In the genomic region with DNA sequence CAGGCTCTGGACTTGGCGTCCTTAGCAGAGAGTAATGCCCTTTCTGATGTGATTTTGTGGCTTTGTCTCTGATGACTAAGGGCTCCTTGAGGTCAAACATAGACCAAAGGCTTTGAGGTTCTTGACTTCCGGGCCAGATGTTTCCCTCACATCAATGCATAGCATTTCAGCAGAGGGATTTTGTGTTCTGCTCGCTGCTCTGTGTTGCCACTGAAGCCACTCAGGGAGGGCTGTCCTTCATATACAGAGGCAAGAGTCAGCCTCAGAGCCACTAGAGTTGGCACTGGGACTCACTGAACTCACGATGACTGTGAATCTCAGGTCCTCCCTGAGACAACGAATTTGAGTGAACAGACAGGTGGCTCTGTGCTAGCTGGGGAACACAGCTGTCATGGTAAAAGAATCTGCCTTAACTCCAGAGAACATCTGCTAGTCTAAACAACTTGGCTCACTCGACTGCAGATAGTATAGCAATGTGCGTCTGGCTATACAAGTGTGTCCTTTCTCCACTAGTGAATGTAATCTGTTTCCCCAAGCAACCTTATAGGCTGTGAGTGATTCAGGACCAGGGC, we compare ENCODE assay signal across 27 mouse cellular contexts.
"Had no signal": no experiment of that assay in that cellular context is flagged by ENCODE, and none has a peak within 500 bp of the region (broad histone marks: within the 10 kb centered on the region; RNA-seq: fewer than 3 reads in every experiment).

No protein-coding gene starts in this region.

- H3K9me3 ChIP-seq: heart, embryonic 13.5 days; heart, embryonic 15.5 days; hindbrain, embryonic 10.5 days; hindbrain, embryonic 12.5 days; hindbrain, embryonic 15.5 days; kidney, embryonic 15.5 days; limb, embryonic 13.5 days; liver, embryonic 13.5 days had no signal

- H3K9ac ChIP-seq: heart, embryonic 13.5 days; heart, embryonic 15.5 days; hindbrain, embryonic 12.5 days; hindbrain, embryonic 15.5 days; kidney, embryonic 15.5 days; limb, embryonic 13.5 days; liver, embryonic 13.5 days had no signal

- H3K4me1 ChIP-seq: heart, embryonic 13.5 days; heart, embryonic 15.5 days; kidney, embryonic 15.5 days; limb, embryonic 13.5 days; liver, embryonic 13.5 days had no signal

- H3K36me3 ChIP-seq: heart, embryonic 13.5 days; heart, embryonic 15.5 days; hindbrain, embryonic 10.5 days; hindbrain, embryonic 12.5 days; hindbrain, embryonic 15.5 days; kidney, embryonic 15.5 days; limb, embryonic 13.5 days; liver, embryonic 13.5 days had no signal

- H3K27ac ChIP-seq: heart, adult 2 months; heart, embryonic 13.5 days; heart, embryonic 15.5 days; hindbrain, embryonic 10.5 days; hindbrain, embryonic 12.5 days; hindbrain, embryonic 15.5 days; hindbrain, postnatal 0 days; kidney, embryonic 15.5 days; layer of hippocampus, adult 2 months; left cerebral cortex, adult 2 months; limb, embryonic 13.5 days; liver, embryonic 13.5 days had no signal

- H3K4me2 ChIP-seq: heart, embryonic 11.5 days; heart, embryonic 13.5 days; heart, embryonic 15.5 days; hindbrain, embryonic 12.5 days; hindbrain, embryonic 15.5 days; kidney, embryonic 15.5 days; limb, embryonic 13.5 days; liver, embryonic 11.5 days; liver, embryonic 13.5 days had no signal

- H3K27me3 ChIP-seq: heart, embryonic 13.5 days; heart, embryonic 15.5 days; hindbrain, embryonic 12.5 days; hindbrain, embryonic 15.5 days; kidney, embryonic 15.5 days; limb, embryonic 13.5 days; liver, embryonic 13.5 days had no signal

- DNase-seq: gastrocnemius, postnatal 14 days; gastrocnemius, postnatal 36 days; heart, adult 11 months; heart, adult 2 months; heart, postnatal 14 days; heart, postnatal 36 days; kidney, adult 11 months; kidney, adult 2 months; kidney, adult 9 months; kidney, postnatal 10 days; kidney, postnatal 25 days; kidney, postnatal 4 days; liver; liver, embryonic 13.5 days had no signal

- H3K4me3 ChIP-seq: heart, adult 2 months; heart, embryonic 13.5 days; heart, embryonic 15.5 days; hindbrain, embryonic 10.5 days; hindbrain, embryonic 12.5 days; hindbrain, embryonic 15.5 days; kidney, embryonic 15.5 days; layer of hippocampus, adult 2 months; left cerebral cortex, adult 2 months; limb, embryonic 13.5 days; liver, embryonic 13.5 days had no signal

- ATAC-seq: hindbrain, postnatal 0 days; intestine, embryonic 16.5 days had no signal
